Mouse (Mus musculus): Measurements from ENCODE around the gene Helb. TPM values are rescaled to one million over a fixed set of nuclear protein-coding genes. Genes with fewer than 3 reads are reported as not detected.
A peak's percentile ranks its signal among the peaks of the same experiment; 100 is the strongest.

Helb gene
- polyA plus RNA-seq, 1 experiment from 2014 or later = 5.0 TPM

- Histone ChIP-seq H3K27me3 (ENCODE audit: insufficient read depth, low read length) (no peaks in the 10 kb centered on the region), H3K4me3 (ENCODE audit: low read depth, low read length) (no peak overlapping the region), H3K9me3 (ENCODE audit: low read length) (no peaks in the 10 kb centered on the region), H3K4me2 (ENCODE audit: low read depth, low read length) (no peak overlapping the region), H3K36me3 (replicated peaks; ENCODE audit: insufficient read depth, low read length) (no peaks in the 10 kb centered on the region), H3K27ac (ENCODE audit: low read depth) (no peak overlapping the region), H3K9ac (replicated peaks) (no peak overlapping the region), H3K4me1 (ENCODE audit: insufficient read depth) (no peaks in the 10 kb centered on the region)
- WGBS (ENCODE audit: insufficient replicate concordance) = 64% methylated on average over 12 of the region's 12 CpGs
- DNase-seq = no peak
- peak; percentile 35; the same call in 1 of the 2 replicates for ATAC-seq
- TF ChIP-seq EP300 (IDR thresholded peaks at IDR 0.05; ENCODE audit: low read depth) (no peak), CTCF (IDR thresholded peaks at IDR 0.05; ENCODE audit: low read depth) (no peak)
These were observed 23.3 kb upstream of the Helb start for GRCm38 (mm10) chr10:120136020-120136562.

GRCm38 (mm10) chr10:120133697-120134096 lies 20.9 kb upstream of the Helb start:
- no peak overlapping the region for H3K4me3 ChIP-seq (ENCODE audit: low read depth, low read length)
- no peak for ATAC-seq
- H3K9ac ChIP-seq (replicated peaks) = no peak overlapping the region
- no peak for DNase-seq
- H3K27me3 ChIP-seq (ENCODE audit: insufficient read depth, low read length) = no peaks in the 10 kb centered on the region
- H3K27ac ChIP-seq (ENCODE audit: low read depth) = no peak overlapping the region
- H3K4me1 ChIP-seq (ENCODE audit: insufficient read depth) = no peaks in the 10 kb centered on the region
- no peaks in the 10 kb centered on the region for H3K9me3 ChIP-seq (ENCODE audit: low read length)
- 74% methylated on average over 11 of the region's 11 CpGs for WGBS (ENCODE audit: insufficient replicate concordance)
- no peak overlapping the region for H3K4me2 ChIP-seq (ENCODE audit: low read depth, low read length)
- TF ChIP-seq EP300 (IDR thresholded peaks at IDR 0.05; ENCODE audit: low read depth) (no peak), CTCF (IDR thresholded peaks at IDR 0.05; ENCODE audit: low read depth) (no peak)
- no peaks in the 10 kb centered on the region for H3K36me3 ChIP-seq (replicated peaks; ENCODE audit: insufficient read depth, low read length)

GRCm38 (mm10) chr10:120130621-120131020 lies 17.8 kb upstream of the Helb start:
- ATAC-seq (no peak), DNase-seq (peak; percentile 63)
- Histone ChIP-seq H3K4me2 (ENCODE audit: low read depth, low read length) (no peak overlapping the region), H3K9me3 (ENCODE audit: low read length) (no peaks in the 10 kb centered on the region), H3K4me1 (ENCODE audit: insufficient read depth) (no peaks in the 10 kb centered on the region), H3K4me3 (ENCODE audit: low read depth, low read length) (no peak overlapping the region), H3K27me3 (ENCODE audit: insufficient read depth, low read length) (no peaks in the 10 kb centered on the region), H3K36me3 (replicated peaks; ENCODE audit: insufficient read depth, low read length) (no peaks in the 10 kb centered on the region), H3K27ac (ENCODE audit: low read depth) (no peak overlapping the region), H3K9ac (replicated peaks) (no peak overlapping the region)
- TF ChIP-seq CTCF (IDR thresholded peaks at IDR 0.05; ENCODE audit: low read depth) (peak; percentile 67), EP300 (IDR thresholded peaks at IDR 0.05; ENCODE audit: low read depth) (no peak)
- WGBS (ENCODE audit: insufficient replicate concordance) = 58% methylated on average over 16 of the region's 16 CpGs

DNA sequence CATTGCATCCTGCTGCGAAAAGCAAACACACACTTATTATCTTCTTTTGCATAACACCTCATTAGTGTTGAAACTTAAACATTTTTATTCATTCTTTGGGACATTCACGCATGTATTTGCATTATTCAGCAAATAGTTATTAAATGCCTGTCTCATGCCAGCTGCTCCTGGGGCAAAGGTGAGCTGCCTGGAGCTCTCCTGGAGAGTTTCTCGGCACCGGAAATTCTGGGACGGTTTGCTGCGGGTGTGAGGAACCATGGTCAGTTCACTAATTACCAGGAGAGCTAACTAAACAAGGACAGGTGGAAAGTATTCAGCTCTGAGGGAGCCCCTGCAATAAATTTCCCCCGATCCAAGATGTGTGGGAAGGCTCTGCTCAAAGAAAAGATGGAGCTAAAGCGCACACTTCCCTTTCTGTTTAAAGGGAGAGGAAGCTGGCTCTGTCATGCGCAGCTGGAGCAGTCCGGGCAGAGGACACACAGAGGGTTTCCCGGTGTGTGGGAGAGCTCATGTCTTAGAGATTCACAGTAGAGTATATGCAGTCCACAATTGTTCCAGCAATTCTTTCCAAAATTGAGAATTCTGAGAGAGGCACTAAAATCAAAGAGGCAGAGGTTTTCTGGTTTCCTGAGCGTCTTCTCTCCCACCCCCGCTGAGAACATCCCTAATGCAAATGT lies 16.0 kb upstream of the Helb start:
- Histone ChIP-seq H3K27ac (ENCODE audit: low read depth) (no peak overlapping the region), H3K27me3 (ENCODE audit: insufficient read depth, low read length) (no peaks in the 10 kb centered on the region), H3K9me3 (ENCODE audit: low read length) (no peaks in the 10 kb centered on the region), H3K4me2 (ENCODE audit: low read depth, low read length) (no peak overlapping the region), H3K4me1 (ENCODE audit: insufficient read depth) (no peaks in the 10 kb centered on the region), H3K4me3 (ENCODE audit: low read depth, low read length) (no peak overlapping the region), H3K36me3 (replicated peaks; ENCODE audit: insufficient read depth, low read length) (no peaks in the 10 kb centered on the region), H3K9ac (replicated peaks) (no peak overlapping the region)
- WGBS (ENCODE audit: insufficient replicate concordance) = 39% methylated on average over 13 of the region's 13 CpGs
- no peak for DNase-seq
- no peak for ATAC-seq
- TF ChIP-seq CTCF (IDR thresholded peaks at IDR 0.05; ENCODE audit: low read depth) (no peak), EP300 (IDR thresholded peaks at IDR 0.05; ENCODE audit: low read depth) (no peak)

DNA sequence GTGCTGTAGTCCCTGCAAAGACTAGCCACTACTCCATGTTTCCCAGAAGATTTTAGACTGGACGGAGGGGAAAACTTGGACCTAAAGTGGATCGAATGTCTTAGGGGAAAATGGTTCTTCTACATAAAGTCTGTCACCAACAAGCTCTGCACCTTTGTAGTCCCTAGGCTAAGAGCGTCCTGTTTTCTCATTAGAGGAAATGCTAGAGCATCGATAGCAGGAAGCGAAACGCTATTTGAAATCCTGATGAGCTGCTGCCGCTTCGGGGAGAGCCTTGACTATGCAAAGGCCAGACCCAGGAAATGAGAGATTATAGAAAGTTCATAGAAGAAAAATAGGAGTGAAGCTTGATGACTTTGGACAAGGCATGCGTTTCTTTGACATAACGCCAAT lies 12.7 kb upstream of the Helb start:
- H3K4me3 ChIP-seq (ENCODE audit: low read depth, low read length) = no peak overlapping the region
- WGBS (ENCODE audit: insufficient replicate concordance) = 40% methylated on average over 10 of the region's 10 CpGs
- H3K4me1 ChIP-seq (ENCODE audit: insufficient read depth) = no peaks in the 10 kb centered on the region
- DNase-seq = no peak
- no peak overlapping the region for H3K27ac ChIP-seq (ENCODE audit: low read depth)
- no peaks in the 10 kb centered on the region for H3K27me3 ChIP-seq (ENCODE audit: insufficient read depth, low read length)
- 0 out of 2 replicates have a peak overlapping the region, but pooled peaks have one; percentile 2 for H3K4me2 ChIP-seq (ENCODE audit: low read depth, low read length)
- no peaks in the 10 kb centered on the region for H3K36me3 ChIP-seq (replicated peaks; ENCODE audit: insufficient read depth, low read length)
- 0 out of 2 replicates have a peak, but pooled peaks have one; percentile 41 for ATAC-seq
- no peaks in the 10 kb centered on the region for H3K9me3 ChIP-seq (ENCODE audit: low read length)
- TF ChIP-seq EP300 (IDR thresholded peaks at IDR 0.05; ENCODE audit: low read depth) (no peak), CTCF (IDR thresholded peaks at IDR 0.05; ENCODE audit: low read depth) (no peak)
- H3K9ac ChIP-seq (replicated peaks) = no peak overlapping the region

DNA sequence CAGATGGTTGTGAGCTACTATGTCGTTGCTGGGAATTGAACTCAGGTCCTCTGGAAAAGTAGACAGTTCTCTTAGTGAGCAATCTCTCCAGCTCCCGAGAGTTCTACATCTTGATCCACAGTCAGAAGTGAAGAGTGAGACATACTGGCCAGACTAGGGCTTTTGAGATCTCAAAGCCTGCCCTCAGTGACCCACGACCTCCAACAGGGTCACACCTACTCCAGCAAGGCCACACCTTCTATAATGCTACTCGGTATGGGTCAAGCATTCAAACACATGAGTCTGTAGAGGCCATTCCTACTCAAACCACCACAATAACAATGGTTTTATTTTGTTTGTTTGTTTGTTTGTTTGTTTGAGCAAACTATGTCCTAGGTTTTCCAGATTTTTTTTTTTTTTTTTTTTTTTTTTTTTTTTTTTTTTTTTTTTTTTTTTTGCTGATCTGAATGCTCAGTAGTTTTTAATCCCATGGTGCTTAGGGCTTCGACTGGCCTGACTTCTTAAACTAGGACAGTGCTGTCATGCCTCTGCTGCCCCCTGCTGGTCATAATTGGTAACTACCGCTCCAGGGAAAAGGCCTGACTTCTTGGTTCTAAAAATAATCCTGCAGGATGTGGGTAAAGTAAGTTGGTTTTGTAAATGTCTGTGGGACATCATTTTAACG lies 12.1 kb upstream of the Helb start:
- 41% methylated on average over 7 of the region's 7 CpGs for WGBS (ENCODE audit: insufficient replicate concordance)
- Histone ChIP-seq H3K36me3 (replicated peaks; ENCODE audit: insufficient read depth, low read length) (no peaks in the 10 kb centered on the region), H3K27ac (ENCODE audit: low read depth) (no peak overlapping the region), H3K9ac (replicated peaks) (no peak overlapping the region), H3K4me1 (ENCODE audit: insufficient read depth) (no peaks in the 10 kb centered on the region), H3K27me3 (ENCODE audit: insufficient read depth, low read length) (no peaks in the 10 kb centered on the region), H3K4me3 (ENCODE audit: low read depth, low read length) (no peak overlapping the region), H3K9me3 (ENCODE audit: low read length) (no peaks in the 10 kb centered on the region), H3K4me2 (ENCODE audit: low read depth, low read length) (0 out of 2 replicates have a peak overlapping the region, but pooled peaks have one; percentile 2)
- TF ChIP-seq EP300 (IDR thresholded peaks at IDR 0.05; ENCODE audit: low read depth) (no peak), CTCF (IDR thresholded peaks at IDR 0.05; ENCODE audit: low read depth) (peak; percentile 89)
- DNase-seq = peak; percentile 84
- peak; percentile 74 for ATAC-seq
